Mouse (Mus musculus): ENCODE data around the gene Hmmr. TPM values are rescaled to one million over a fixed set of nuclear protein-coding genes. Genes with fewer than 3 reads are reported as not detected.
"Not testable (repeated sequence)": the region's sequence is repeated elsewhere in the genome, so short reads cannot be mapped to it uniquely, and the experiment has no call there.

The Hmmr gene
- 0.99 and 1.2 TPM in 2 replicates for polyA plus RNA-seq (2012; rRNA removed)

- peak; percentile 80 for DNase-seq (ENCODE audit: low spot score)
Observed at GRCm38 (mm10) chr11:40733339-40734174, at the start of gene Hmmr, which contains the start of gene Nudcd2. Gene Hmmr (minus strand): TSS chr11:40733422. Gene Nudcd2 (plus strand): TSS chr11:40733667.

DNA sequence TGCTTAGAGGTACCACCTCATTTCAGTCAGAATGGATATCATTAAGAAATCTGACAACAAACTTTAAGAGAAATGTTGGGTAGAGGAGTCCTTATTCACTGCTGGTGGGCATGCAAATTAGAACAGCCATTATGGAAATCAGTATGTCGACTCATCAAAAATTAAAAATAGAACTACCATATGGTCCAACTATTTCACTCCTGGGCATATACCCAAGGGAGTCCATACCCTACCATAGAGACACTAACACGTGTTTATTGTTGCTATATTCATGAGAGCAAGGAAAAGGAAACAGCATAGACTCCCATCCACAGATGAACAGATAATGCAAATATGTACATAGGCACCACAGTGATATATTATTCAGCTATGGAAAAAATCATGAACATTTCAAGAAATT lies 48.6 kb upstream of the Hmmr start:
- DNase-seq (ENCODE audit: low spot score) = no peak

GRCm38 (mm10) chr11:40775315-40776269 lies 42.4 kb upstream of the Hmmr start:
- DNase-seq (ENCODE audit: low spot score) = no peak

- no peak for DNase-seq (ENCODE audit: low spot score)
Observed at GRCm38 (mm10) chr11:40764690-40765089, 31.5 kb upstream of the Hmmr start.

DNA sequence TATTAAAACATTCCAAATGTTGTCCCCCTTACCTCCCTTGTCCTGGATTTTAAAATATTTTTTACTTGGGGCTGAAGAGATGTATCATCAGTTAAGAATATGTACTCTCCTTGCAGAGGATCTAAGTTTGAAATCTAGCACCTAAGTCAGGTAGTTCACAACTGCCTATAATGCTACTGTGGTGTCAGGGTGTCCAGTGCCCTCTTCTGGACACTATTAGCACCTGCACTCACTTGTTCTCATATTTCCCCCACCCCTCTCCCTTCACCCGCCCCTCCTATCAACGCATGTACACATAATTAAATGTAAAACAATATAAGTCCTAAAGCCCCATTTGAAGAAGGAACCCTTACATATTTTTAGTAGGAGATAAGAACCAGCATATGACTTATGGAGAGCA lies 30.2 kb upstream of the Hmmr start:
- DNase-seq (ENCODE audit: low spot score) = no peak

DNA sequence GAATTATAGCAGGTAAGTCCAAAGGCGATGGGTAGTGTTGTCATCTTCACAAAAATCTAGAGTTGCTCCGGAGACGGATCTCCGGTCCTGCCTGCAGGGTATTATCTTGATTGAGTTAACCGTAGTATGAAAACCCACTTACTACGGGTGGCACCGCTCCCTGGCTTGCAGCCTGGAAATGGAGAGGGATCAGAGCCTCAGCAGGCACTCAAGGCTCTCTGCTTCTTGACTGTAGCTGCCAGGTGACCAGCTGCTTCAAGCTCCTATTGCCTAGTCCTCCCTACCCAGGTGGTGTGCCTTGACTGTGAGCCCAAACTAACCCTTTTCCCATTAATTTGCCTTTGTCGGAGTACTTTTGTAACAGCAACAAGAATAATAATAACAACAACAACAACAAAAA lies 26.7 kb upstream of the Hmmr start:
- DNase-seq (ENCODE audit: low spot score) = no peak

GRCm38 (mm10) chr11:40755968-40756367 lies 22.7 kb upstream of the Hmmr start:
- no peak for DNase-seq (ENCODE audit: low spot score)

DNA sequence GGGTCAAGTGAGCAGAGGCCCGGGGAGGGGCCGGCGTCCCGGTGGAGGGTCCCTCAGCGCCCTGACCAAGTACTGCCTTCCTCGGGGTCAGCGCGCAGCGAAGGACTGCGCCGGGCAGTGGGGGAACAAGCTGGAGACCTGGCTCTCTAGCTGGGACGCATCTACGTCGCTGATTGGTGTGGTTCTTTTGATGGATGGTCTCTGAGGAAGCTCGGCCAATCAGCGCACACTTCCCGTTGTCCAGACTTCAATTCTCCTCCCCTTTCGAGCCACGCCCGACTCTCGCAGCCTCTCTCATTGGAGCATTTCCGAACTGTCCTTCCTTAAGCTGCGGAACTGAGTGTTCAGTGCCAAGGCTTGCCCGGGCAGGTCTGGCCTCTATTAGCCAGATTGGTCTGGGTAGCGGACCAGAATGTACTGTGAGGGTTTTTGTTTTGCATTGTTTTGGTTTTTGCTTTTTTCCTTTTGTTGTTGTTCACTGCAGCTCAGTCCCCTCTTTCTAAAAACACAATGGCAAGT lies 21.9 kb upstream of the Hmmr start, which contains the start of gene Ccng1:
TSS of gene Ccng1 (minus strand) at position 203 of the 519 bp plus-strand sequence.
- DNase-seq (ENCODE audit: low spot score) = peak; percentile 75

GRCm38 (mm10) chr11:40754664-40755107 lies 21.5 kb upstream of the Hmmr start:
- no peak for DNase-seq (ENCODE audit: low spot score)

DNA sequence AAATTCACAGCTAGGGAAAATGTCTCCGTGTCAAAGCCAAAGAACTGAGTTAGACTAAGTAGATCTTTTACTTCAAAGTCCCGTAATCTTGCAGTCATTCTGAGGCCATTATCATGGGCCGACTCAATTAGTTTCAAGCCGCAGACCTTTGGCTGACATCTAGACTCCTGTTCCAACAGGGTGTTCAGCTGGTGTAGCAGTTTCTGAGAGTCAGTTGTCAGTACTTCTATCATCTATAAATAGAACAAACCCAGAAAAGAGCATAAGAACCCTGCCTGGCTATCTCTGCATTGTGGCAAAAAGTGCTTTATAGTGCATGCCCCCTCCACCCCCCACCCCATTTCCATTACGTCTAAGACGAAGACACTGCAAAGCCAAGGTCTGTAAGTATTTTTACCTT lies 20.6 kb upstream of the Hmmr start:
- no peak for DNase-seq (ENCODE audit: low spot score)

GRCm38 (mm10) chr11:40747716-40748115 lies 14.5 kb upstream of the Hmmr start:
- DNase-seq (ENCODE audit: low spot score) = no peak

DNA sequence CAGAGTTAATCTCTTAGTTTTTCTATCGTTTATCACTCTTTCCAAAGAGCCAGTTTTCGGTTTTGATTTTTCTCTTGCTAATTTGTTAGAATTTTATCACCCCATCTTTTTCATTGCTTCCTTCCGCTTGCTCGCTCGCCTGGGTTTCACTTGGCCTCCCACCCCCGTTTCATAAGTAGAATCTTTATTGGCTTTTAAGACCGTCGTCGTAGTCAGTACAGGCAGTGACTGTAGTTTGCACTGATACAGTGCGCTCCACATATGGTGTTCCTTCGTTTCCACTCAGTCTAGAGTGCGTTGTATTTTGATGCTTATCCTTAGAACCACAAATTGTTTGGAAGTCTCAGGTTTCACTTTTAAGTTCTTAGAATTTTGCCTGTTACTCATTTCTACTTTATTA lies 13.1 kb upstream of the Hmmr start:
- no peak for DNase-seq (ENCODE audit: low spot score)

GRCm38 (mm10) chr11:40744348-40744747 lies 11.1 kb upstream of the Hmmr start:
- DNase-seq (ENCODE audit: low spot score) = no peak

DNA sequence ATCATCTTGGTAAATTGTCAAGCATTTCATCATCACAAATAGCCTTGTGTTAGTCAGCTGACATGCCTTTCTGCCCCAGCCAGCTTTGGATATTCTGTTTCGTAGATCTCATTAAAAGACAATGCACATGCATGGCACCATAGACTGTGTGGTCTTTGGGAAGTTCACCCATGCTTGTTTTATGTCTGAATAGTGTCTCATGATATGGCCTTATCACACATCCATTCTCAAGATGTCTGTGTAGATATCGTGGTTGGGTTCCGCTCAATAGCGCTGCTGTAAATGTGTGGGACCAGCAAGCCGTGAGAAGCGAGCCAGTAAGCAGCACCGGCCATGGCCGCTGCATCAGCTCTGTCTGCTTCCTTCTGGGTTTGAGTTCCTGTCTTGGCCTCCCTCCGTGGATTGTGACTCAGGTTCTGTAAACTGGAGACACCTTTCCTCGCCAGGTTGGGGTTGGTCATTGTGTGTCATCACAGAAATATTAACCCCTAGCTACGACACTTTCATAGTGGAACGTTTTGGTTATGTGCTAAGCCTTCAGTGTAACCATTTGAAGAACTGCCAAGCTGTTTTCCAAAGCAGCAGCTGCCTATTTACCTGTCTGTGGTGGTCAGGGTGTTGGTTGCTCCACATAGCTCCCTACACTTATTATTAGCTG lies 8.5 kb upstream of the Hmmr start:
- DNase-seq (ENCODE audit: low spot score) = no peak

DNA sequence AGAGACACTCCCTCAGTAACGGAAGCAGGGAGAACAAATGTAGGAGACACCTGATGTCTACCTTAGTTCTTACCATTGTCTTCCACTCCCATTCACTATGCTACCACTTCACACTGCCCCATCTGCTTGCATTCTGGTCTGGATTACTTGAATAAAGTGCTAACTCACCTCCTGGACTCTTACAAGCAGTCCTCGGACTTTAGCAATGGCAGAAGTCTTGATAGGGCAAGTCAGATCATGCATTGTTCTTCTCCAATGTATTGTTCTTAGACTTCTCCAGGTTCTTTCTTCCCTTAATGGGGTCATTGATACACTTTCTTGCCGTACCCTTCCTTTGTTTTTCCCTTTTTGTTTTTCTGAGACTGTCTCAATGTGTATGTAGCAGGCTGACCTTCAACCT lies 4.1 kb upstream of the Hmmr start:
- no peak for DNase-seq (ENCODE audit: low spot score)

- no peak for DNase-seq (ENCODE audit: low spot score)
Observed at GRCm38 (mm10) chr11:40734251-40734752, 1.1 kb upstream of the Hmmr start.

- no peak for DNase-seq (ENCODE audit: low spot score)
Observed at GRCm38 (mm10) chr11:40732997-40733338, 254 bp downstream of the Hmmr start.

- no peak for DNase-seq (ENCODE audit: low spot score)
Observed at GRCm38 (mm10) chr11:40718324-40718723, 14.9 kb downstream of the Hmmr start.

DNA sequence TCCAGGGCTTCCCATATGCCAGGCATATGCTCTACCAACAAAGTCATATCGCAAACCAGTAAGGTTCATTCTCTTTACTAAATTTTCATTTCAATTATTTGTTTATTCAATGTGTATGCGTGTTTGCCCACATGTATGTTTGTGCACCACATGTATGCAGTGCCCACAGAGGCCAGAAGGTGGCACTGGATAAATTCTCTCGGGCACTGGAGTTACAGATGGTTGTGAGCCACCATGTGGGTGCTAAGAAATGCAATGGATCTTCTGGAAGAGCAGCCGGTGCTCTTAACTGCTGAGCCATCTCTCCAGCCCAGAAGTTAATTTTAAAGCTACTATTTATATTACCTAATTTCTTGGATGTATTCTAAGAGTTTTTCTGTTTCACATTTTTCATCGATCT lies 17.7 kb downstream of the Hmmr start:
- DNase-seq (ENCODE audit: low spot score) = no peak

GRCm38 (mm10) chr11:40713858-40714257 lies 19.4 kb downstream of the Hmmr start:
- no peak for DNase-seq (ENCODE audit: low spot score)

- DNase-seq (ENCODE audit: low spot score) = not testable (repeated sequence)
Observed at GRCm38 (mm10) chr11:40709899-40710298, 23.3 kb downstream of the Hmmr start.

- DNase-seq (ENCODE audit: low spot score) = no peak
Observed at GRCm38 (mm10) chr11:40695103-40695502, 38.1 kb downstream of the Hmmr start, which contains the start of gene Mat2b. Gene Mat2b (minus strand): TSS chr11:40695203.
